Mouse (Mus musculus): ENCODE data around the gene RPS10-NUDT3.

The RPS10-NUDT3 gene

GRCm38 (mm10) chr17:27552215-27553201, 82.5 kb downstream of the RPS10-NUDT3 start:
- DNase-seq = no peak

DNA sequence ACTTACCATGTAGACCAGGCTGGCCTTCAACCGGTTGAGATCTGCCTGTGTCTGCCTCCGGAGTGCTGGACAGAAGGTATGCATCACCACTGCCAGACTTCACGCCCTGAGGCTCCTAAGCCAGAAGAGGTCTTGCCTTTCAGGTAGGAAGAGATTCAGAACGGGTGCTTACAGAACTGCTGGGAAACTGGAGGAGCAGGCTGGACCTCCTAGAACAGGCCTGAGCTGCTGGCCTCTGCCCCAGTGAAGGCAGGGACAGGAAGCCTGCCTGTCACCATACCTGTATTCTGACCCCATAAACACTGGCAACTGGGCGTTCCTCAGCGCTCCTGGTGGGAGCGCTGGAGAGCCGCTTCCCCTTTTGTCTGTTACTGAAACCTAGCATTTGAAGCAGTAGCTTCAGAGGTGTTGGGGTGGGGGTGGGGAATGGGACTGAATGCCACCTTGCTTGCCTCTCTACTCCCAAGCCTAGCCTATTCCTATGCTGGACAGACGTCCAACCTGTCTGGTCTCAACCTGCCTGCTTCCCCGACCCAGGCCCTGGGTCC, 83.6 kb downstream of the RPS10-NUDT3 start:
- no peak for DNase-seq

DNA sequence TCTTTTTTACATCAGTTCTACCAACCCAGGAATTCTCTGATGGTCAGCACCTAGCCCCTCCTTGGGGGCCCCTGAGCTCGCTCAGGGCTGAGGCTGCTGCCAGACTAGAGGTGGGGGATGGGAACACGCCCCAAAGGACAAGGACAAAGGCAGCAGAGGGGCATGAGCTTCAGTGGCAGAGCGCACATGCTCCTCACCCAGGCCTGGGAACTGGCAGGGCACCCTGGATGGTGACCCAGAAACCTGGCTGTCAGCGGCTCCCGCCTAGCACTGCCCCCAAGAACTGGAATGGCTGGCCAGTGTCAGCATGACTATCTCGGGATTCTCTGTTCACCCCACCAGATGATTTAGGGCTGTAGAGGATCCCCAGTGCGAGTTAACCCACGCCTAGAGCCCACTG, 85.8 kb downstream of the RPS10-NUDT3 start:
- DNase-seq = no peak

DNA sequence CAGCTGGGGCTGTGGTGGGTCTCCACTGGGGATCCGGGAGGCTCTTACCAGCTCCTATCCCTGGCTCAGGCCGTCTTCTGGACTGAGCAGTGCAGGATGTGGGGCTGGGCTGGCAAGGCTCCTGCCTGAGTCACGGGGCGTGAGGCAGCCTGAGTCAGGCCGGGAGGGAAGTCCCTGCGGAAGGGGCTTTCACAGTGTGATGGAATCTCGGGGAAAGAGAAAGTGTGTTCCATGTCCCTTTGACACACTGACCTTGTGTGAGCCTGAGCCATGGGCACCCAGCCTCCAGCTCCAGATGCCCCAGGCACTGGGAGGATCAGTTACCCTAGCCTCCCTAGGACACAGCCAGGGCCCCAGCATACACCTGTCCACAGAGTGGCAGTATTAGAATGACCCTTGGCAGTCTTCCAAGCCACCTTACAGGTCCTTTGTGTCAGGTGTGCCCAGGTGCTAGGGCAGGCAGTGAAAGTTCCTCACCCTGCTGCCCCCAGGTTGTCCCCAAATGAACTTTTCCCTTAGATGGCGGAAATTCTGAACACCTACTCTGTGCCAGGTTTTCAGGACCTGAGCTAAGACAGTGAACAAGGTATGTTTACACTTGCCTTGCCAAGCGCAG, 87.7 kb downstream of the RPS10-NUDT3 start:
- DNase-seq = no peak

DNA sequence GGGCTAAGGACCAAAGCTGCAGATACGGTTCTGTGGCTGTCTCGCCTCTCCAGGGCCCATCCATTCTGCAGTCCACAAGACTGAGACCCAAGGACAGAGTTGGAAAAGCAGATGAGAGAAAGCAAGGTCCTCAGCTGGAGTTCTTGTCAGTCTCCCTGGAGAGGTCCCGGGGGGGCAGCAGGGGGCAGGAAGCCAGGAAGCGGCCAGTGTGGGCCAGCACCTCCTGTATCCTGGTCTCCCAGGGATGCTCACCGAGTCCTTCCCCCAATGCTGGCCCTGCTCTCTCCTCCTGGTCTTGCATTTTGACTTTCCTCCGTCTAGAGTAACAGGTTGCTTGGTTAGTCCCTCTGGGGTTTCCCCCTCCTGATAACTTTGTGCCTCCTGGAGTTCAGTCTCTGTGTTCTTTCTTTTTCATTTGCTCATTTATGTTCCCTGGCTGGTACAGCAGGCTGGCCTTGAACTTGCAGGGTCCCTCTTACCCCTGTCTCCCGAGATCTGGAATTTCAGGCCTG, 88.4 kb downstream of the RPS10-NUDT3 start:
- DNase-seq = no peak

GRCm38 (mm10) chr17:27545991-27546390, 89.0 kb downstream of the RPS10-NUDT3 start:
- no peak for DNase-seq

DNA sequence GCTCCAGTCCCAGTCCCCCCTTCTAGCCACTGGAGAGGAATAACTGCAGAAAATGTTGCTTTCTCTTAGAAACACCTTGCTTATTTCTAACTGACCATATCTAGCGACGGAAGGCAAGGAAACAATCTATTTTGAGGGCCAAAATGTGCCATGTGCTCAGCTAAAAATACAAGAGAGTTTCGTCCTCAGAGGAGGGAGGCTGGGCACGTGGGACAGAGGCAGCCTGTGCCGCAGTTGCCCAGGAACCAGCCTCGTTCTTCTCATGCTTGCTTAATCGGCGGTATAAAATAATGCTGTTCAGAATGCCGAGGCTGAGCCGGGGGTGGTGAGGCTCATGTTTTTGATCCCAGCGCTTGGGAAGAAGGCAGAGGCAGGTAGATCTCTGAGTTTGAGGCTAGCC, 90.5 kb downstream of the RPS10-NUDT3 start:
- no peak for DNase-seq

GRCm38 (mm10) chr17:27541984-27542383, 93.0 kb downstream of the RPS10-NUDT3 start:
- DNase-seq = no peak

DNA sequence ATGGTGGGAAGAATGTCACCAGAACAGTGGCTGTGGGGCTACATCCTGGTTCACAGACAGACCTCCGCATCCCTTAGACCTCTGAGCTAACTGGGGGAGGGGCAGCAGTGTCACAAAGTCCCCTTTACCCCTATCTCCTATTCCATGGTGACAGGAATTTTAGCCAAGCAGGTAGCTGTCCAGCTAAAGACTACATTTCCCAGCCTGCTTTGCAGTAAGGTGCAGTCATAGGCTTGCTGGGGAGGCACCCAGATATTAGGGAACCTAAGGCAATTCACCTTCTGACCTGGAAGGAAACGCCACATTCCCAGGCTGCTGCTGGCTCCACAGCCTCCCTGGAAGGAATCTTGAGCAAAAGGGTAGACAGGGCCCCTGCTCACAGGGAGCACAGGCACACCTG, 93.8 kb downstream of the RPS10-NUDT3 start:
- no peak for DNase-seq

GRCm38 (mm10) chr17:27534718-27535117, 100.3 kb downstream of the RPS10-NUDT3 start:
- peak; percentile 75 for DNase-seq

DNA sequence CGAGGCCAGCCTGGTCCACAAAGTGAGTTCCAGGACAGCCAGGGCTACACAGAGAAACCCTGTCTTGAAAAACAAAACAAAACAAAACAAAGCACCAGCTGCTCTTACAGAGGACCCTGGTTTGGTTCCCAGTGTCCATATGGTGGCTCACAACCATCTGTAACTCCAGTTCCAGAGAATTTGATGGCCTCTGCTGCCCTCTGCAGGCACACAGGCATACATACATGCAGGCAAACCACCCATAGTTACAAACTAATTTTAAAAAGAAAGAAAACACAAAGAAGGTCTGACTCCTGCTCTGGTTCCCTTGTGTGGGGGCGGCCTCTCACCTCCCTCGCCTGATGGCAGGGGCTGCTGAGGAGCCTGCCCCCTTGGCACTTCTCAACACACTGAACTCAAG, 101.7 kb downstream of the RPS10-NUDT3 start:
- no peak for DNase-seq

DNA sequence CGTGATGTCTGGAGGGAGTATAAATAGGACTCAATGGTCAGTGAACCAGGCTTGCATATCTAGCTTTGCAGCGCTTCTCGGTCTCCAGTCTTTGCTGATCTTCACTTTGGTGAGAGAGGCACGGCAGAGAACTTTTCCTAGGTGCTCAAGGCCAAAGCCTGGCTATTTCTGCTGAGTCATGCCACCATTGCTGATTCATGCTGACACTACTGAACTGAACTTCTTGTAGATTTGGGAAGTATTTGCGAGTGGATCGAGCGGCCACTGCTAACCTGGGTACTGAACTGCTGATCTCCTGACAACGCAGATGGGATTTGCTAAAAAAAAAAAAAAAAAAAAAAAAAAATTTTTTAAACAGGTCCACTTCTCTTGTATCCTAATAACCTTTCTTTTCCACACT, 102.9 kb downstream of the RPS10-NUDT3 start:
- no peak for DNase-seq

Measured in kidney, adult 11 months (tissue).